Mouse (Mus musculus) spleen, adult 2 months (tissue): ENCODE data around the gene Phlpp1. TPM values are rescaled to one million over a fixed set of nuclear protein-coding genes. Genes with fewer than 3 reads are reported as not detected.

Experiments
- DNase-seq, 2 experiments: peaks; one replicate each; pipeline versions ENCODE4 v3.0.0 to v3.0.0-alpha.2; 2012 to 2021; ENCODE audit warnings: low spot score in 2 of 2, low read depth in 1 of 2
- H3K27ac ChIP-seq: fragments of 200-500 bp; 2 replicates; pipeline ENCODE4 v1.5.1; 2012; ENCODE audit warnings: low read length, inconsistent platforms; ENCODE audit not compliant: insufficient read depth
- H3K27me3 ChIP-seq: fragments of 200-500 bp; 2 replicates; pipeline ENCODE4 v1.6.1; 2012; ENCODE audit warnings: mild to moderate bottlenecking, moderate library complexity, low read length, inconsistent platforms; ENCODE audit not compliant: control insufficient read depth, insufficient read depth
- H3K36me3 ChIP-seq: fragments of 200-500 bp; 2 replicates; pipeline ENCODE4 v1.6.1; 2012; ENCODE audit warnings: mild to moderate bottlenecking, low read length, inconsistent platforms; ENCODE audit not compliant: control insufficient read depth, insufficient read depth
- H3K4me1 ChIP-seq: fragments of 200-500 bp; 2 replicates; pipeline ENCODE4 v1.6.1; 2011; ENCODE audit warnings: inconsistent platforms; ENCODE audit not compliant: control insufficient read depth, insufficient read depth, insufficient read length
- H3K4me3 ChIP-seq: fragments of 200-500 bp; 2 replicates; pipeline ENCODE4 v1.5.1; 2011; ENCODE audit warnings: mild to moderate bottlenecking, inconsistent platforms; ENCODE audit not compliant: insufficient read depth, insufficient read length; ENCODE audit errors: extremely low read depth
- CTCF ChIP-seq: fragments of 200-500 bp; IDR thresholded peaks from 2 replicates; pipeline ENCODE4 v1.5.1; 2011; ENCODE audit warnings: mild to moderate bottlenecking, inconsistent platforms; ENCODE audit not compliant: insufficient read depth, insufficient read length, insufficient replicate concordance; ENCODE audit errors: extremely low read depth
- POLR2A ChIP-seq: fragments of 200-500 bp; IDR thresholded peaks from 2 replicates; pipeline ENCODE4 v1.6.1; 2011; ENCODE audit warnings: low read depth, low read length, inconsistent platforms
- WGBS: fragments of 180-500 bp; shearing (Covaris S2); methylation state at CpG from one replicate; pipeline ENCODE4 v1.1.7; 2018; 5-methylcytosine and 5-hydroxymethylcytosine counted together
- polyA plus RNA-seq: library from polyadenylated mRNA; depleted of rRNA; stranded (reverse); fragments of >200 nt; gene quantifications from 2 replicates; pipeline ENCODE4 v1.2.3, GENCODE M21; 2012

Phlpp1 gene
- polyA plus RNA-seq, 1 experiment: 6.0 TPM

GRCm38 (mm10) chr1:106184780-106185460 is 13.4 kb downstream of the Phlpp1 start:
- no peak for TF ChIP-seq POLR2A
- no peak for TF ChIP-seq CTCF
- Histone ChIP-seq H3K4me1 (no peaks in the 10 kb centered on the region; the same call in 1 of the 2 replicates), H3K36me3 (no peaks in the 10 kb centered on the region), H3K4me3 (no peak overlapping the region), H3K27ac (no peak overlapping the region), H3K27me3 (no peaks in the 10 kb centered on the region)
- no peak for DNase-seq
- WGBS: 90% methylated on average over 4 of the region's 4 CpGs

GRCm38 (mm10) chr1:106185461-106185924 is 13.9 kb downstream of the Phlpp1 start:
- Histone ChIP-seq H3K4me3 (no peak overlapping the region), H3K4me1 (no peaks in the 10 kb centered on the region; the same call in 1 of the 2 replicates), H3K36me3 (no peaks in the 10 kb centered on the region), H3K27me3 (no peaks in the 10 kb centered on the region), H3K27ac (no peak overlapping the region)
- WGBS: 89% methylated on average over 2 of the region's 2 CpGs
- no peak for TF ChIP-seq POLR2A
- TF ChIP-seq CTCF: no peak
- no peak for DNase-seq

- DNase-seq: no peak
- no peak for TF ChIP-seq CTCF
- TF ChIP-seq POLR2A: no peak
- Histone ChIP-seq H3K4me3 (no peak overlapping the region), H3K27ac (no peak overlapping the region), H3K36me3 (no peaks in the 10 kb centered on the region), H3K4me1 (no peaks in the 10 kb centered on the region; the same call in 1 of the 2 replicates), H3K27me3 (no peaks in the 10 kb centered on the region)
- WGBS: 76% methylated on average over 2 of the region's 2 CpGs
Observed at GRCm38 (mm10) chr1:106186062-106186461, 14.5 kb downstream of the Phlpp1 start.

GRCm38 (mm10) chr1:106187480-106187879 is 15.9 kb downstream of the Phlpp1 start:
- no peak for DNase-seq
- Histone ChIP-seq H3K36me3 (no peaks in the 10 kb centered on the region), H3K4me3 (no peak overlapping the region), H3K4me1 (peaks cover 3% of the 10 kb centered on the region; the same call in 1 of the 2 replicates), H3K27ac (no peak overlapping the region), H3K27me3 (no peaks in the 10 kb centered on the region)
- no peak for TF ChIP-seq CTCF
- no peak for TF ChIP-seq POLR2A

- 94% methylated on average over 3 of the region's 3 CpGs for WGBS
- no peak overlapping the region for H3K4me3 ChIP-seq
- H3K36me3 ChIP-seq: no peaks in the 10 kb centered on the region
- no peak overlapping the region for H3K27ac ChIP-seq
- peaks cover 3% of the 10 kb centered on the region; the same call in 1 of the 2 replicates for H3K4me1 ChIP-seq
- H3K27me3 ChIP-seq: no peaks in the 10 kb centered on the region
- TF ChIP-seq POLR2A (no peak), CTCF (no peak)
- no peak for DNase-seq
Observed at GRCm38 (mm10) chr1:106188756-106189155, 17.2 kb downstream of the Phlpp1 start.

GRCm38 (mm10) chr1:106189311-106189710 is 17.8 kb downstream of the Phlpp1 start:
- Histone ChIP-seq H3K27ac (no peak overlapping the region), H3K4me3 (no peak overlapping the region), H3K4me1 (peaks cover 3% of the 10 kb centered on the region; the same call in 1 of the 2 replicates), H3K27me3 (no peaks in the 10 kb centered on the region), H3K36me3 (no peaks in the 10 kb centered on the region)
- WGBS: 83% methylated on average over 5 of the region's 5 CpGs
- DNase-seq: no peak
- TF ChIP-seq POLR2A (no peak), CTCF (no peak)

GRCm38 (mm10) chr1:106190695-106191094 is 19.1 kb downstream of the Phlpp1 start:
- no peak for TF ChIP-seq POLR2A
- no peak for TF ChIP-seq CTCF
- peaks cover 3% of the 10 kb centered on the region; the same call in 1 of the 2 replicates for H3K4me1 ChIP-seq
- H3K36me3 ChIP-seq: no peaks in the 10 kb centered on the region
- no peaks in the 10 kb centered on the region for H3K27me3 ChIP-seq
- H3K4me3 ChIP-seq: no peak overlapping the region
- DNase-seq: no peak
- H3K27ac ChIP-seq: no peak overlapping the region
- 94% methylated on average over 3 of the region's 3 CpGs for WGBS
